19 mouse cellular contexts compared by ENCODE assay signal in the genomic region with DNA sequence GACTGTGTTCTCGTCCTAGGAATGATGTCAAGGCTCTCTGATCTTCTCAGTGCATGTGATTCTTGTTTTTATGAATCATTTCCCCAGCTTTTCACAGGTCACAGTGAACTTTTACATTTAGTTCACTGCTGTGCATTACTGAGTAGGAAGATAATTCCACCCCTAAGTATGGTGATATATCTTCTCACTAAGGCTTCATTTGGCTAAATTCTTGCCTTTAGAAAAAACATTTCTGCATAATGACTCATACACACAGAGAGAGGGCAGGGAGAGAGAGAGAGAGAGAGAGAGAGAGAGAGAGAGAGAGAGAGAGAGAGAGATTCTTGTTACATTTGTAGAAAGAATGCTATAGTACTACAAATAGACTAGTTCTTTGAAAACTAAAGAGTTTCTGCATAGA. TPM values are rescaled to one million over a fixed set of nuclear protein-coding genes. Genes with fewer than 3 reads are reported as not detected.
"Had no signal": no experiment of that assay in that cellular context is flagged by ENCODE, and none has a peak within 500 bp of the region (broad histone marks: within the 10 kb centered on the region; RNA-seq: fewer than 3 reads in every experiment).

No protein-coding gene starts in this region.

- H3K4me2 ChIP-seq: neural tube, embryonic 13.5 days; neural tube, embryonic 15.5 days; stomach, embryonic 15.5 days had no signal

- H3K27ac ChIP-seq: neural tube, embryonic 13.5 days; neural tube, embryonic 15.5 days; stomach, embryonic 15.5 days; stomach, postnatal 0 days had no signal

- H3K4me3 ChIP-seq: neural tube, embryonic 13.5 days; neural tube, embryonic 15.5 days; stomach, embryonic 15.5 days had no signal

- H3K27me3 ChIP-seq: neural tube, embryonic 13.5 days; neural tube, embryonic 15.5 days; stomach, embryonic 15.5 days had no signal

- H3K9me3 ChIP-seq: neural tube, embryonic 15.5 days; stomach, embryonic 15.5 days had no signal

- H3K36me3 ChIP-seq: neural tube, embryonic 13.5 days; neural tube, embryonic 15.5 days; stomach, embryonic 15.5 days had no signal

- H3K9ac ChIP-seq: neural tube, embryonic 13.5 days; neural tube, embryonic 15.5 days; stomach, embryonic 15.5 days had no signal

- DNase-seq: retina, postnatal 1 day; right cerebral cortex, adult 18-20 months; right cerebral cortex, postnatal 14 days; right cerebral cortex, postnatal 25 days; right cerebral cortex, postnatal 4 days; spleen, adult 18-20 months; thymus, adult 18-20 months; thymus, adult 2 months; thymus, postnatal 14 days; thymus, postnatal 25 days; thymus, postnatal 36 days; thymus, postnatal 4 days had no signal

- H3K4me1 ChIP-seq: neural tube, embryonic 13.5 days; neural tube, embryonic 15.5 days; stomach, embryonic 15.5 days had no signal

RNA-seq across cellular contexts. Expression of a gene that starts 33.8 kb away (rescaled TPM):
- polyA plus RNA-seq: small intestine, adult 2 months; spleen, adult 2 months; testis, adult 2 months had no signal

RNA-seq across cellular contexts. Expression of a gene that starts 38.1 kb away (rescaled TPM):
- polyA plus RNA-seq: spleen, adult 2 months; testis, adult 2 months had no signal
